Mouse (Mus musculus) hindbrain, embryonic 11.5 days (tissue): ENCODE data around the gene Grid2. TPM values are rescaled to one million over a fixed set of nuclear protein-coding genes. Genes with fewer than 3 reads are reported as not detected.

Source experiments
- ATAC-seq: fragments of 200-750 bp; cut with Nextera tagmentation; 2 replicates; pipeline ENCODE4 v1.8.0; 2017; ENCODE audit warnings: mild to moderate bottlenecking, moderate TSS enrichment, moderate library complexity; ENCODE audit not compliant: low FRiP score
- DNase-seq: peaks from one replicate; pipeline ENCODE4 v3.0.0-alpha.2; 2015; ENCODE audit warnings: low spot score
- H3K27ac ChIP-seq: fragments of 300-500 bp; sonication (generic); 2 replicates; pipeline ENCODE4 v1.5.1; 2014; ENCODE audit warnings: mild to moderate bottlenecking, low read depth, low read length
- H3K27me3 ChIP-seq: fragments of 300-500 bp; sonication (generic); 2 replicates; pipeline ENCODE4 v1.6.1; 2014; ENCODE audit warnings: mild to moderate bottlenecking, low read length, moderate library complexity, mixed read lengths; ENCODE audit not compliant: control insufficient read depth, insufficient read depth
- H3K36me3 ChIP-seq: fragments of 300-500 bp; sonication (generic); 2 replicates; pipeline ENCODE4 v1.6.1; 2014; ENCODE audit warnings: mild to moderate bottlenecking, low read length, moderate library complexity, mixed read lengths; ENCODE audit not compliant: control insufficient read depth, insufficient read depth
- H3K4me1 ChIP-seq: fragments of 300-500 bp; sonication (generic); replicated peaks from 2 replicates; pipeline ENCODE4 v1.6.1; 2014; ENCODE audit warnings: low read length, mixed read lengths; ENCODE audit not compliant: control insufficient read depth, insufficient read depth
- H3K4me2 ChIP-seq: fragments of 300-500 bp; sonication (generic); replicated peaks from 2 replicates; pipeline ENCODE4 v1.6.1; 2014; ENCODE audit warnings: mild to moderate bottlenecking, low read depth, low read length
- H3K4me3 ChIP-seq: fragments of 300-500 bp; sonication (generic); 2 replicates; pipeline ENCODE4 v1.5.1; 2014; ENCODE audit warnings: low read depth, low read length
- H3K9ac ChIP-seq: fragments of 300-500 bp; sonication (generic); 2 replicates; pipeline ENCODE4 v1.6.1; 2014; ENCODE audit warnings: low read depth, low read length
- H3K9me3 ChIP-seq: fragments of 300-500 bp; sonication (generic); 2 replicates; pipeline ENCODE4 v1.6.1; 2016; ENCODE audit warnings: low read length; ENCODE audit not compliant: control insufficient read depth
- WGBS: fragments of 180-500 bp; shearing (Covaris S2); extraction: QIAGEN DNeasy Blood & Tissue Kit; methylation state at CpG from one replicate; pipeline ENCODE4 v1.1.7; 2014; 5-methylcytosine and 5-hydroxymethylcytosine counted together
- polyA plus RNA-seq: library from polyadenylated mRNA; unstranded; fragments of >200 nt; fragmentation: Nextera tagmentation; extraction: Ambion mirVana; gene quantifications from 2 replicates; pipeline ENCODE4 v1.2.1, GENCODE M21; 2014

Grid2 gene
- polyA plus RNA-seq, 1 experiment from 2014 or later: 5.5 TPM

DNA sequence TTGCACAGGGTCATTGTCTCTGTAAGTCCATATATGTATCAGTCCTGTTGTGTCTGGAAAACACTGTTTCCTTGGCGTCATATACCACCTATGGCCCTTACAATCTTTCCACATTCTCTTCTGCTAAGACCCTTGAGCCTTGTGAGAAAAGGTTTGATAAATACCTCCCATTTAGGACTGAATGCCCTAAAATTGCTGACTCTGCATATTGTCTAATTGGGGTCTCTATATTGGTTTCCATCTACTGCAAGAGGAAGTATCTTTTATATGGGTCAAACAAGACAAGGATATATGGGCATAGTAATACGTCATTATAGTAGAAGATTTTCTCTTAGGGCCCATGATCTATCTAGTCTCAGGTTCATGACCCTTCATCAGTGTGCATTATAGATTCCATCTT, 1008.5 kb downstream of the Grid2 start:
- no peak overlapping the region for H3K27ac ChIP-seq
- H3K4me2 ChIP-seq: no peak overlapping the region
- DNase-seq (no peak), ATAC-seq (0 out of 2 replicates have a peak, but pooled peaks have one; percentile 25)
- no peak overlapping the region for H3K4me3 ChIP-seq
- H3K36me3 ChIP-seq: no peaks in the 10 kb centered on the region
- no peaks in the 10 kb centered on the region for H3K27me3 ChIP-seq
- no peaks in the 10 kb centered on the region for H3K9me3 ChIP-seq
- no peak overlapping the region for H3K9ac ChIP-seq
- WGBS: 87% methylated on average over 2 of the region's 2 CpGs
- no peaks in the 10 kb centered on the region for H3K4me1 ChIP-seq

DNA sequence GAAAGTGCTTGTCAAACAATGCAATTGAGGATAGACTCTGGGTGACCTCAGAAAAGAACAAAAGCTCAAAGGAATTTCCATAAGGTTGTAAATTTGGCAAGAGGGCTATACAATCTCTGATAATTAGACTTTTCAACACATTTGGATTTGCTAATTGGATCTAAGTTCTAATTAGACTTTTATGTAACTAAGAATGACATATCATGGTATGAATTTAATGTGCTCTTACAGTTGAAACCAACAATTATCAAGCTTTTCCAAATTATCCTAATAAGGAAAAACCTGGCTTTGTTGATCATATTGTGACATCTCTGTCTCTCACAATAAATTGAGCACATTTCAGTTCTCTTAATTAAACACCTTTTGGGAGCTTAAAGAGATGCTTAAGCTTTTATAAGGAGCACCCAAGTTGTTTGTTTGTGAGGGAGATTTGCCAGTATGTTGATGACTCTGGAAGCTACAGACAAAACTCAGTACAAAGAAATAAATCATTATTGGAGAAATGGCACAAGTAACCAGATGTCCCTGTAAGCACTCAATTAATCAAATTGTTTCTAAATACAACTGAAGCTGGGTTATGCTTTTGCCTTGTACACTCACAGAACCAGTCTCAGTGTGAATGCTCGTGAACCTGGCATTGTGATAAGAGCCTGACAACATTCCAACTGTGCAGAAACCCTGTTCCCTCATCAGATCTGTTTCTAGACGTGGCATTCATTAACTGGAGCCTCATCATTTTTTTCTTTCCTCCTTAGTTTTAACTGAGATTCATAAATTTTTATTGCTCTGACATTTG, 1018.8 kb downstream of the Grid2 start:
- H3K27me3 ChIP-seq: no peaks in the 10 kb centered on the region
- H3K4me3 ChIP-seq: no peak overlapping the region
- DNase-seq (no peak), ATAC-seq (no peak)
- H3K4me2 ChIP-seq: no peak overlapping the region
- no peaks in the 10 kb centered on the region for H3K4me1 ChIP-seq
- H3K36me3 ChIP-seq: no peaks in the 10 kb centered on the region
- H3K9me3 ChIP-seq: no peaks in the 10 kb centered on the region
- 57% methylated on average over 2 of the region's 2 CpGs for WGBS
- no peak overlapping the region for H3K9ac ChIP-seq
- H3K27ac ChIP-seq: no peak overlapping the region

DNA sequence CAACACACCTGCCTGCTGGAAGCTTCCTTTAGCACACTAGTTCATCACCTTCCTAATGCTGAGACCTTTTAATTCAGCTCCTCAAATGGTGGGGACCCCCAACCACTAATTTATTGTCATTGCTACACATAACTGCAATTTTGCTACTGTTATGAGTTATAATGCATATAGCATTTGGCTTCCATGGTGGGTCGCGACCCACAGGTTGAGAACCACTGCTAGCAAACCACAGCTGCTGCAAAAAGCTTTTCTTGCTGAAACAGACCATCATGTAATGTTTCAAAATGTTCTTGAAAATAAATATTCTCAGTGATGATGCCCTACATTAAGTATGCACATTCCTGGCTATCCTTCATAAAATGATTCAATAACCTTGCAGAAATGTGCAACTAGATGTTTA, 1024.3 kb downstream of the Grid2 start:
- no peak overlapping the region for H3K4me3 ChIP-seq
- no peaks in the 10 kb centered on the region for H3K27me3 ChIP-seq
- ATAC-seq (no peak), DNase-seq (no peak)
- no peak overlapping the region for H3K9ac ChIP-seq
- H3K4me2 ChIP-seq: no peak overlapping the region
- no peaks in the 10 kb centered on the region for H3K9me3 ChIP-seq
- H3K27ac ChIP-seq: no peak overlapping the region
- no peaks in the 10 kb centered on the region for H3K36me3 ChIP-seq
- H3K4me1 ChIP-seq: no peaks in the 10 kb centered on the region
- WGBS: 87% methylated on average over 2 of the region's 2 CpGs

DNA sequence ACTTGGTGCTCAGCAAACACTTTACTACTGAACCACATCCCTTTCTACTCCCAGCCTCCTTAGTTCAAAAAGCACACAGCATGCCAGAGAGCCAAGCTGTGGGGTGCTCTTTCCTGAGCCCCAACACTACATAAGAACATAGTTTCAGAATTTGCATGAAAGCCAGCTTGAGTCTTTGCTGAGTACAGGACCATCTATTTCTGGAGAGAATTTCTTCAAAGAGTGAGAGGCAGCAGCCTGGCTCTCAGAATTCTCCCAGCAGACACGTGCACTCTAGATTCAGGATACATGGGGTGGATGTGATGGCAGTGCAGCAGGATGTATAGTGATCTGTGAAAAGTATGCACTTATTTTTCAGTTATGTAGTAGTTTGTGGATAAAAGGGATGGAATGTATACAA, 1038.1 kb downstream of the Grid2 start:
- Histone ChIP-seq H3K4me1 (no peaks in the 10 kb centered on the region), H3K9me3 (no peaks in the 10 kb centered on the region), H3K4me3 (no peak overlapping the region), H3K4me2 (no peak overlapping the region), H3K27ac (no peak overlapping the region), H3K36me3 (no peaks in the 10 kb centered on the region), H3K27me3 (no peaks in the 10 kb centered on the region), H3K9ac (no peak overlapping the region)
- DNase-seq (no peak), ATAC-seq (no peak)
- 82% methylated on average over 1 of the region's 1 CpGs for WGBS

DNA sequence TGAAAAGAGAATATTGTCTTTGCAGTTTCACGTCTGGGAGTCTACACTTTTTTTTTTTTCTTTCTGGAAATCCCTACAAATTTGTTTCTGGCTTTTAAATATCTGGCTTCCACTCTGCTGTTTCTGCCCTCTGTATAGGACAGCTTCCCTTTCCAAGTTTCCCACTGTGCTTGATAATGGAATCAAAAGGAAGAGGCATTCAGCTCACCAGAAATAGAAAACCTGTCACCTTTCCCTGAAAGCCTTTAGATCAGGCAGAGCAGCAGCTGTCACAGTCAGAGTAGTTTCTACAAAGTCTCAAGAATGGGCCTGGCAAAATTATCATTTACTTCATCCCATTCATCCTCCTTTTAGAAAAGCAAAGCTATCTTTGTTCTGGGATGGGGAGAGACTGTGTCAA, 1042.0 kb downstream of the Grid2 start:
- Histone ChIP-seq H3K27ac (no peak overlapping the region), H3K27me3 (no peaks in the 10 kb centered on the region), H3K4me2 (no peak overlapping the region), H3K4me1 (no peaks in the 10 kb centered on the region), H3K9ac (no peak overlapping the region), H3K4me3 (no peak overlapping the region), H3K9me3 (no peaks in the 10 kb centered on the region), H3K36me3 (no peaks in the 10 kb centered on the region)
- WGBS: 53% methylated on average over 1 of the region's 1 CpGs
- no peak for DNase-seq
- no peak for ATAC-seq

DNA sequence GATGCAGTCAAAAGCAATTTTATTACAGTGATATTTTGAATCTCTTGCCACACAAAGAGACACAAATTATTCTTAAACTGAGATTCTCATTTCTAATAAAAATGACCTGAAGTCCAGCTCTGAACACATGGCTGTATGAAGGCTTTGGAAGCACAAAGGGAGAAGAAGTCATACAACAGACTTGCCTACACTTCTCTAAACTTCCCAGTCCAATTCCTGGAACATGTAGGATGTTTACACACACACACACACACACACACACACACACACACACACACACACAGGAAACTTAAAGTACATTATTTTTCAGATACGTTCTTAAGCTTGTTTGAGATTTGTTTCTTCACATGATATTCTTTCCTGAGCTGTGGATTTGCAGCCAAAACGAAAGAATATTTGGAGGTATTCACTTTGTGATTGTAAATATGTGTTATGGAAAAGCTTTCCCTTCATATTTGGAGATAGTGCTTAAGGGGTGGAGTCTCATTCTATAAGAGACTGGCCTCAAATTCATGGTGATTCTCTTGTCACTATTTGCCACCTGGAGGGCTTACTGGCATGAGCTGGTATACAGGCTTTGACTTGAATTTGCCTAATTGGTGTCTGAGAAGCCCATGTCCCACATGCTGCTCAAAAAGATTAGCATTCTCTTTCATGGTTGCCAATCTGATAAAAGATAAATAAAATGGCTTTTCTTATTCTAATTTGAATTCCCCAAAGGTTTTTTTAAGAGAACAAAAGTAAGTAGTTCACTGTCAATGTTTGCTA, 1049.2 kb downstream of the Grid2 start:
- ATAC-seq: peak; percentile 68
- WGBS: 75% methylated on average over 2 of the region's 2 CpGs
- Histone ChIP-seq H3K4me1 (no peaks in the 10 kb centered on the region), H3K36me3 (no peaks in the 10 kb centered on the region), H3K9me3 (no peaks in the 10 kb centered on the region), H3K27me3 (no peaks in the 10 kb centered on the region), H3K4me2 (no peak overlapping the region), H3K4me3 (no peak overlapping the region), H3K9ac (no peak overlapping the region), H3K27ac (no peak overlapping the region)
- peak; percentile 5 for DNase-seq

DNA sequence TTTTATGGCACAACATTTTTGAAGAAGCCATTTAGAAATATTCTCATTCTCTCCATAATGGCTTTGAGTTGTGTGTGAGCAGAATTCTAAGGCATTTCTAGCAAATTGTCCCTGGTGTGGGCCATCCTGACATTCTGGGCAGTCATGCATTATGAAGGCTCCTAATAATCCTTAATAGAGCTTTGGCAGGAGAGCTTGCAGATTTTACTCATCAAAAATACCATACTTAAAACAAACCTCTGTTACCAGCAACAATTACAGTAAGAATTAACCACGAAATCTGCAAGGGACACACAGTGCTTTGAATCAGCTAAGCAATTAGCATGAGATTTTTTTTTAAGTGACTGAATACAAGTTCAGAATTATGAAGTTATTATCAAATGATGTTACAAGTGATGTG, 1053.0 kb downstream of the Grid2 start:
- ATAC-seq (no peak), DNase-seq (no peak)
- Histone ChIP-seq H3K9ac (no peak overlapping the region), H3K4me2 (no peak overlapping the region), H3K9me3 (no peaks in the 10 kb centered on the region), H3K4me1 (no peaks in the 10 kb centered on the region), H3K27me3 (no peaks in the 10 kb centered on the region), H3K27ac (no peak overlapping the region), H3K36me3 (no peaks in the 10 kb centered on the region), H3K4me3 (no peak overlapping the region)
- 83% methylated on average over 1 of the region's 1 CpGs for WGBS

DNA sequence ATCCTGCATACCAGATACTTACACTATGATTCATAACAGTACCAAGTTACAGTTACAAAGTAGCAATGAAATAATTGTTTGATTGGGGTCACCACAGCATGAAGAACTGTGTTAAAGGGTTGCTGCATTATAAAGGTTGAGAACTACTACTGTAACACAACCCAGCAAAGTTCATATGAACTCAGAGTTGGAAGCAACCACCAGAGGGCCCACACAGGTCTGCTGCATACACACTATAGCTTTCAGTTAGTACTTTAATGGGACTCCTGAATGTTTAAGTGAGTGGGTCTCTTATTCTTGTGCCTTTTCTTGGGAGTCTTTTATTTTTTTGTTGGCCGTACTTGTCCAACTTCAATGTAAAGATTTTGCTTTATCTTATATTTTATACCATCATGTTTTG, 1057.5 kb downstream of the Grid2 start:
- no peak overlapping the region for H3K27ac ChIP-seq
- H3K4me1 ChIP-seq: no peaks in the 10 kb centered on the region
- H3K9ac ChIP-seq: no peak overlapping the region
- 90% methylated on average over 1 of the region's 1 CpGs for WGBS
- H3K4me2 ChIP-seq: no peak overlapping the region
- no peak for ATAC-seq
- no peaks in the 10 kb centered on the region for H3K9me3 ChIP-seq
- DNase-seq: no peak
- H3K36me3 ChIP-seq: no peaks in the 10 kb centered on the region
- no peaks in the 10 kb centered on the region for H3K27me3 ChIP-seq
- H3K4me3 ChIP-seq: no peak overlapping the region

DNA sequence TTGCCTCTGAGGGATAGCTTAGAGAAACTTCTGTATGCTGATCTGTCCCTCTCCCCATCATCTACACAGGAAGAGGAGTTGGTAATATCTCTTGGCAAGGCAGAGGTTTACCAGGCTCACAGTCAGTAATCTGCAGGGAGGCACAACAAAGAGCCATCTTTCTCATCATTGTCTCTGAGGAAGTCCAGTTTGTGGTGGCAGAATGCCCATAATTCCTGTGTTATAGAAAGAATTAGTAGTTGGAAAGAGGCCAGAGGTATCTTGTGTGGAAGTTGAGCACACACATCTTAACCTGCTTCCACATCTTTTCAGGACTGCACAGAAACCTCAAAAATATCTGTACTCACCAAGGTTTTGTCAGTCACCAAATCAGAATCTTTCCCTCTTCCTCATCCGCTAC, 1071.3 kb downstream of the Grid2 start:
- ATAC-seq: no peak

More for the DNA sequence above, 1071.3 kb downstream of the Grid2 start:
- no peak overlapping the region for H3K4me3 ChIP-seq
- H3K9me3 ChIP-seq: no peaks in the 10 kb centered on the region
- no peak overlapping the region for H3K27ac ChIP-seq
- no peak overlapping the region for H3K9ac ChIP-seq
- WGBS: 85% methylated on average over 1 of the region's 1 CpGs
- no peak for DNase-seq
- H3K4me2 ChIP-seq: no peak overlapping the region
- no peaks in the 10 kb centered on the region for H3K4me1 ChIP-seq
- H3K27me3 ChIP-seq: no peaks in the 10 kb centered on the region
- no peaks in the 10 kb centered on the region for H3K36me3 ChIP-seq
